Mouse (Mus musculus) heart, adult 2 months (tissue): ENCODE data around the gene Fshb.

ENCODE experiments used
- CTCF ChIP-seq: fragments of 200-600 bp; IDR thresholded peaks from 2 replicates; pipeline ENCODE4 v1.8.1; 2022; ENCODE audit warnings: antibody characterized with exemption, mild to moderate bottlenecking, moderate library complexity
- EP300 ChIP-seq: fragments of 200-500 bp; IDR thresholded peaks from 2 replicates; pipeline ENCODE4 v1.6.1; 2011; ENCODE audit warnings: low read depth, low read length, control low read depth; ENCODE audit not compliant: insufficient read depth

GRCm38 (mm10) chr2:107022713-107023112 lies 36.7 kb downstream of the Fshb start:
- TF ChIP-seq CTCF = no peak
- no peak for TF ChIP-seq EP300
